Mouse (Mus musculus) erythroblast, embryonic 14.5 days (primary cell): Measurements from ENCODE around the gene Lin54. TPM values are rescaled to one million over a fixed set of nuclear protein-coding genes. Genes with fewer than 3 reads are reported as not detected.

Experiments
- H3K27me3 ChIP-seq: 2 replicates; pipeline ENCODE4 v1.6.1; 2012; ENCODE audit warnings: inconsistent platforms; ENCODE audit not compliant: control insufficient read depth
- H3K36me3 ChIP-seq: 2 replicates; pipeline ENCODE4 v1.6.1; 2012; ENCODE audit warnings: mild to moderate bottlenecking, inconsistent platforms; ENCODE audit not compliant: control insufficient read depth
- H3K4me1 ChIP-seq: 2 replicates; pipeline ENCODE4 v1.6.1; 2012; ENCODE audit warnings: inconsistent platforms; ENCODE audit not compliant: control insufficient read depth
- H3K4me3 ChIP-seq: replicated peaks from 2 replicates; pipeline ENCODE3; 2012; ENCODE audit warnings: moderate library complexity, mild to moderate bottlenecking, inconsistent platforms
- H3K9me3 ChIP-seq: 2 replicates; pipeline ENCODE4 v1.6.1; 2012; ENCODE audit warnings: low read length, inconsistent platforms, mixed read lengths; ENCODE audit not compliant: control insufficient read depth
- GATA1 ChIP-seq: IDR thresholded peaks from 2 replicates; pipeline ENCODE4 v1.6.1; 2012; ENCODE audit warnings: low read length, inconsistent platforms, mixed read lengths
- TAL1 ChIP-seq: IDR thresholded peaks from 3 replicates; pipeline ENCODE4 v1.6.1; 2012; ENCODE audit warnings: low read length, inconsistent platforms, mixed read lengths
- polyA plus RNA-seq: library from polyadenylated mRNA; stranded (reverse); fragments of >175 nt; gene quantifications from 2 replicates; pipeline ENCODE4 v1.2.3, GENCODE M21; 2012

Gene Lin54
- polyA plus RNA-seq, 1 experiment, result 0.25 TPM

DNA sequence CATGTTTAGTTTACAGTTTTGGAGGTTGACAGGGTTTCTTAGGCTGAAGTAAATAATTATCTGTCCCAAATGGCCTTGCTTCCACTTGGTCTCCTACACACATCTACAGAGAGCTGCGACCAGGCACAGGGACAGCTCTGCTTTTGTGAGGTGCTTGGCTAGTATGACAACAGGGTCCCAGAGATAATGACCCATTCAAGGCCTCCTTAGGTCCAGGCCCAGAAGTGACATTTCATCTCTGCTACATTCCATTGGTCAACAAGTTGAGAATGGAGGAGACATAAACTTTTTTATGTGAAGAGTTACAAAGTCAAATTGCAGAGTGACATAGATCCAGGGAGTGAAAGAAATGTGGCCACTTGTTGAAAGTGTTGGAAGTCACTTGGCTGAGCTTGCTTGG lies 22.9 kb upstream of the Lin54 start:
- Histone ChIP-seq H3K4me3 (no peak overlapping the region), H3K27me3 (no peaks in the 10 kb centered on the region), H3K36me3 (peaks cover 38% of the 10 kb centered on the region), H3K9me3 (no peaks in the 10 kb centered on the region), H3K4me1 (peaks cover 26% of the 10 kb centered on the region)
- TF ChIP-seq TAL1 (no peak), GATA1 (no peak)

DNA sequence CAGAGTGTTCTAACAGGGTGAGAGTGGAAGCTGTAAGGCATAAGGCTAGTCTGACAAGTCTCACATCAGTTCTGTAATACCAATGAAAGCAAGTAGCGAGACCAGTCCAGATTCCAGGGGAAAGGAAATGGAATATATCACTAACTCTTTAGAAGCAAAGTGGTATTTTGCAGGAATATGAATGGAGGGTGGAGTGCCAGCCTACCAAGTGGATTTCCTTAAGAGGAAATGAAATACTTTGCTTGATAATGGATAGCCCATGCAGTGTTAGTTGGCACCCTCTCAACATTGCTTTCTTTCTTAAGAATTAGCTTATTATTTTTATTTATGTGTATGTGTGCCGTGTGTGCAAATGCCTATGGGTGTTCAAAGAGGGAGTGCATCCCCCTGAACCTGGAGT lies 19.8 kb upstream of the Lin54 start:
- H3K9me3 ChIP-seq, result no peaks in the 10 kb centered on the region
- H3K36me3 ChIP-seq, result peaks cover 21% of the 10 kb centered on the region
- H3K4me1 ChIP-seq, result peaks cover 31% of the 10 kb centered on the region
- peak overlapping the region; percentile 92 for H3K4me3 ChIP-seq
- H3K27me3 ChIP-seq, result peaks cover 9% of the 10 kb centered on the region
- TF ChIP-seq TAL1 (no peak), GATA1 (no peak)

DNA sequence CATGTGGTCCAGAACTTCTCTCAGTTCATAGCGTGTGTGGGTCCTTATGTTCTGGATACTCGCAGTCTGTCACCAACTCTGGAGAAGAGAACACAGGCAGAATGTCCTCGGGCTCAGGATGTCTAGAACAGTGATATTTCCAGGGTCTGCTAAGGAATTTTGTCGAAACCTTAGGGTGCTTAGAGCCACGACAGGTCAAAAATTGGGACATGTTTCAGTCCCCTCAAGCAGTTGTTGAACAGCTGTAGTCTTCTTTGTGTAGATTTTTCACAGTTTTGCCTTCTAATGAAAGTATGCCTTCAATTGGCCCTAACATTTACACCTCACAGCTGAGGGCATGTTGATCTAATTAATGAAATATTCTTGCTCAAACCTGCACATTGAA lies 18.6 kb upstream of the Lin54 start:
- no peaks in the 10 kb centered on the region for H3K9me3 ChIP-seq
- TF ChIP-seq GATA1, result no peak
- no peak for TF ChIP-seq TAL1
- H3K4me1 ChIP-seq, result peaks cover 28% of the 10 kb centered on the region
- H3K4me3 ChIP-seq, result peak overlapping the region; percentile 92
- H3K27me3 ChIP-seq, result peaks cover 18% of the 10 kb centered on the region
- peaks cover 13% of the 10 kb centered on the region for H3K36me3 ChIP-seq

DNA sequence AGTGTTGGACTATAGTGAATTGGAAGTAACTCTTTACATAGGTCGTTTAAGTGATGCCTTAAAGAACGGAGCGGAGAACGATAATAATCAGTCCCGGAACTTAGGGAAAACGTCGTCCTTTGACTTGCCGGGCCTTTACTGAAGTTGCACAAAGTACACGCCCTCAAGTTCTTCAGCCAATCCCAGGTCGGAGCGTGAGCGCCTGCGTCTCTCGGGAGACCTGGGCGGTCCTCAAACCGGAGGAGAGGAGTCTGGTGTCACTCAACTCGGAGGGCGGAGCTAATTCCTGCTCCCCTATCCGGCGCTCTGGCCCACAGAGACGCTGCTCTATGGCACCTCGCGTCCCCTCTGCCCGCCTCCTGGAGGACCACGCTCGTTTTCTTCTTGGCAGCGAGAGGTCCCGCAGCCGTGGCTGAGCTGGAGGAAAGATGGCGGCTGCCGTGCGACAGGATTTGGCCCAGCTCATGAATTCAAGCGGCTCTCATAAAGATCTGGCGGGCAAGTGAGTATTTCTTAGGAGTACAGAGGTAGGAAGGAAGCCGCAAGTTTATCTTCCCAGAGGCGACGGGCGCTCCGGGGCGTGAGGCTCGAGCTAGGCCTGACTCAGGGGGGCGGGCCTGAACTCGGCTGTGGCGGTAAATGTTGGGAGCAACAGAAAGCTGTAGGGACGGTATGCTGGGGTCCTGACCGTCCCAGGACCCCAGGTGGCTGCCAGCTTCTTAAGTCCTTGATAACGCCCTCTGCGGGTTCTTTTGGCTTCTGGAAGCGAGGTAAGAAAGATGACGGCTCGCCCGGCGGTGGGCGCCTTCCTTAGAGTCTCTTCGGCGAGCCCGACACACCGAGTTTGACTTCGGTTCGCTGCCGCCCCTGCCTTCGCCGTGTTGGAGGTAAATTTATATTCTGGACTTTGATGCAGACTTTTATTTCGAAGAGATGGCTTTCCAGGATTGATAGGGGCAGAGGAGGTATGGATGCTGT lies 17.9 kb upstream of the Lin54 start, which contains the start of gene Cops4:
Gene Cops4, plus strand, starts transcription at position 261 of the 978 bp plus-strand sequence.
- TF ChIP-seq GATA1 (no peak), TAL1 (no peak)
- peaks cover 25% of the 10 kb centered on the region for H3K27me3 ChIP-seq
- peak within 1 kb of the TSS; percentile 92 for H3K4me3 ChIP-seq
- no peaks in the 10 kb centered on the region for H3K9me3 ChIP-seq
- peaks cover 11% of the 10 kb centered on the region for H3K36me3 ChIP-seq
- peaks cover 28% of the 10 kb centered on the region for H3K4me1 ChIP-seq

DNA sequence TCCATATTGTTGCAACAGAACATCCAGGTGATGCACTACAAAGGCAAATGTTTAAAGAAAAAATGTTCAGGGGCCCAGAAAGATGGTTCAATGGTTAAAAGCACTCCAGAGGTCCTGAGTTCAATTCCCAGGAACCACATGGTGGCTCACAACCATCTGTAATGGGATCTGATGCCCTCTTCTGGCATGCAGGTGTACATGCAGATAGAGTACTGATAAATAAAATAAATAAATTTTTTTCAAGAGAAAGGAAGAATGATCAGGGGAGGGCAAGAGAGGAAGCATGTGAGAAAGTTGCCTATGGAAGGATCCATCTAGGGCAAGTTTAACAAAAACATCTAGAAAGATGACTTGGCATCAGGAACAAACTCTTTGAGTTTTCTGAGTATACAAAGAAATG lies 12.1 kb upstream of the Lin54 start:
- Histone ChIP-seq H3K4me3 (no peak overlapping the region), H3K4me1 (peaks cover 8% of the 10 kb centered on the region), H3K9me3 (no peaks in the 10 kb centered on the region), H3K36me3 (no peaks in the 10 kb centered on the region), H3K27me3 (peaks cover 42% of the 10 kb centered on the region)
- no peak for TF ChIP-seq TAL1
- no peak for TF ChIP-seq GATA1

DNA sequence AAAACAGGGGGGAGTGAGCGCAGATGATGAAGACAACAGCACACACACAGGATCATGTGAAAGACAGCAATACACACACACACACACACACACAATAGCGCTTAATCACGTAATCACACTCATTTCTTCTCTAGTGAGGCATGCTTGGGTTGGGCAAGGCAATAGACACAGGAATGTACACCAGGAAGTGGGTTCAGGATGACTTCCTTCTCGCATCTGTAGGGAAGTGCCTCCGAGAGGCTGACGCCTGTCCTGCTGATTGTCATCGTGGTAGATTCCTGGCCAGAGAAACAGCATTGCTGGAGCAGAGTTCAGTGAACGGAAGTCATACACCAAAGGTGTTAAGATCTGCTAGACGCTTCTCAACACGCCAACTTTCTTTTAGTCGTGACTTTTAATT lies 8.8 kb upstream of the Lin54 start:
- Histone ChIP-seq H3K27me3 (peaks cover 39% of the 10 kb centered on the region), H3K4me1 (peaks cover 3% of the 10 kb centered on the region), H3K4me3 (no peak overlapping the region), H3K9me3 (no peaks in the 10 kb centered on the region), H3K36me3 (no peaks in the 10 kb centered on the region)
- no peak for TF ChIP-seq GATA1
- TF ChIP-seq TAL1, result no peak

DNA sequence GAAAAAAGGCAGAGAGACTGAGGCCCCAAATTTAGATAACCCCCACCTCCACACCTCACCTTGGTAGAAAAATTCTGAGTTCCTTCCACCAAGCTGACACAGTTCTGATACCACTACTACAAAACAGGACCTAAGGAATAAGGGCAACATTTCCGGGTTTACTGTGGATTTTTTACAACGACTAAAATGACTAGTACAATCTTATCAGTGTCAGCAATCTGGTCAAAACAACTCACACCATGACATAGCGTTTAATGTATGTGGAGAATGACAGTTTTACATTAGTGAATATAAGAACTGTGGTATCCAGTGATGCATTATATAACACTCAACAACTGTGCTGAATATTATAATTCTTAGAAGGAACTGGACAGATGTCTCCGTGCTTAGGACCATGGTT lies 828 bp upstream of the Lin54 start:
- Histone ChIP-seq H3K9me3 (no peaks in the 10 kb centered on the region), H3K27me3 (peaks cover 11% of the 10 kb centered on the region), H3K4me3 (peak overlapping the region; percentile 79), H3K36me3 (no peaks in the 10 kb centered on the region; the same call in 1 of the 2 replicates), H3K4me1 (peaks cover 28% of the 10 kb centered on the region)
- no peak for TF ChIP-seq TAL1
- TF ChIP-seq GATA1, result peak; percentile 84

DNA sequence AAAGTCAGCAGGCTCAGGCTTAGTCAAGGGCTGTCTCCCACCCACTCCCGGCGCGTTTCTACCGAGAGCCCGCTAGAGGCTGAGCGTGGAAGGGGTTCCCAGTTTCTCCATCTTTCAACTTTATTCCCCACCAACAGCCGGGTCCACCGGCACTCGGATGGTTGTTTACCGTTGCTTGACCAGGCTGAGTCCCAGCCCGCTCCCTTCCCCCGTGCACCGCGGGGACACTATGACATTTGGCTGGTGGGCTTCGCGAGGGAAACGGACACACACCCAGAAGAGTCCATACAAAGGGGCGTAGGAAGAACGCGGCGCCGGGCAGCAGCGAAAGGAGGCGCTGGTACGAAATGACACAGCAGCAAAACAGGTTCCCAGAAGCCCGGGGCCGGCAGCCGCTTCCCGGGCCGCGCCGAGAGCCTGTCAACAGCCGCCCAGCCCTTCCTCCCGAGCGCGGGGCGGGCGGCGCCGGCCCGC lies 571 bp downstream of the Lin54 start:
- H3K4me3 ChIP-seq, result peak overlapping the region; percentile 79
- TF ChIP-seq TAL1 (no peak), GATA1 (no peak)
- H3K9me3 ChIP-seq, result no peaks in the 10 kb centered on the region
- peaks cover 4% of the 10 kb centered on the region for H3K36me3 ChIP-seq
- H3K4me1 ChIP-seq, result peaks cover 33% of the 10 kb centered on the region
- H3K27me3 ChIP-seq, result peaks cover 5% of the 10 kb centered on the region; the same call in 1 of the 2 replicates

DNA sequence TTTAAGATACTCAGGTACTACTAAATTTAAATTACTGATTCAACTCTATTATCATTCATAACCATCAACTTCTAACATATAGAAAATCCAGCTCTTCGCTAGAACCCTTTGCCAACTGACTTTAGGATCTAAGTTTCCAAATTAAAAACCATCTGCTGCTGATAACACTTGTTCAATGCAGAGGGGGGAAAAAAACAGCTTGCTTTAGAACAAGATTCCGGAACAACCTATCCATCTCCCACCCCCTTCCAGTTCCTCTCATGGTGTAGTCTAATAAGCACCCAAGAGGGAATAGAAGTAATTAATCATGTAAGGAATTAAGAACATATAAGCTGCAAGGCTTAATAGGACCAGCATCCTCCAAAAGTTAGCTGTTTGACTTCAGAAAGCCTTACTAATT lies 1.2 kb downstream of the Lin54 start:
- Histone ChIP-seq H3K9me3 (no peaks in the 10 kb centered on the region), H3K27me3 (no peaks in the 10 kb centered on the region; the same call in 1 of the 2 replicates), H3K4me1 (peaks cover 35% of the 10 kb centered on the region), H3K4me3 (peak overlapping the region; percentile 79), H3K36me3 (peaks cover 4% of the 10 kb centered on the region)
- TF ChIP-seq TAL1 (no peak), GATA1 (no peak)
